Mouse (Mus musculus): ENCODE results near the gene Rps15. TPM values are rescaled to one million over a fixed set of nuclear protein-coding genes. Genes with fewer than 3 reads are reported as not detected.

The Rps15 gene
- polyA plus RNA-seq, 2 experiments = 805 to 2,097 TPM

DNA sequence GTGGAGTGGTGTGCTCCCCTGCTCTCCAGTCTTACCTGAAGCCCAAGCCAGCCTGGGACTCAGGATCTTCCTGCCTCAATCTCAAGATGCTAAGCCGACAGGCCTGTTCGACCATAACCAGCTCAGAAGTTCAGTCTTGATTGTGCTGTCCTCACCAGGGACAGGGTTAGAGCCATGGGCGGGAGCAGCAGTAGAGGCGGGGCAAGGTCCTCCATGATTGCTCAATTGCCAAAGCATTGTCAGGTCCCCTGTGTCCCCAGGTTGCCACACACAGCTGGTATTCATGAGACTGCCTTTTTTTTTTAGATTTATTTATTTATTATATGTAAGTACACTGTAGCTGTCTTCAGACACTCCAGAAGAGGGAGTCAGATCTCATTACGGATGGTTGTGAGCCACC, 16.0 kb upstream of the Rps15 start:
- Histone ChIP-seq H3K4me3 (ENCODE audit: insufficient read depth in 1 of 2, low read depth in 2 of 2, low read length in 2 of 2) (no peak overlapping the region), H3K4me1 (replicated peaks; ENCODE audit: control insufficient read depth in 2 of 2, insufficient read depth in 2 of 2, low read length in 1 of 2) (peaks cover 13 to 19% of the 10 kb centered on the region in 2 experiments), H3K36me3 (replicated peaks; ENCODE audit: control insufficient read depth, insufficient read depth, low read depth) (peaks cover 78% of the 10 kb centered on the region), H3K9ac (replicated peaks) (no peak overlapping the region), H3K27ac (no peak overlapping the region), H3K9me3 (ENCODE audit: control insufficient read depth, low read length) (no peaks in the 10 kb centered on the region), H3K27me3 (ENCODE audit: control insufficient read depth, insufficient read depth, low read length) (no peaks in the 10 kb centered on the region), H3K4me2 (ENCODE audit: low read depth) (no peak overlapping the region)
- TF ChIP-seq CTCF (IDR thresholded peaks at IDR 0.05; ENCODE audit: low read depth) (no peak), EP300 (IDR thresholded peaks at IDR 0.05; ENCODE audit: low read depth) (no peak)
- DNase-seq (ENCODE audit: low read depth in 3 of 3, low spot score in 3 of 3) (no peak), ATAC-seq (ENCODE audit: insufficient read depth) (no peak)
- 78% methylated on average over 4 of the region's 5 CpGs for WGBS (ENCODE audit: insufficient replicate concordance)

- H3K27ac ChIP-seq = no peak overlapping the region
- H3K4me1 ChIP-seq (replicated peaks; ENCODE audit: control insufficient read depth in 2 of 2, insufficient read depth in 2 of 2, low read length in 1 of 2) = peaks cover 0 to 3% of the 10 kb centered on the region in 2 experiments; a peak in 2 of 4 replicates
- H3K27me3 ChIP-seq (ENCODE audit: control insufficient read depth, insufficient read depth, low read length) = no peaks in the 10 kb centered on the region
- peaks cover 88% of the 10 kb centered on the region for H3K36me3 ChIP-seq (replicated peaks; ENCODE audit: control insufficient read depth, insufficient read depth, low read depth)
- H3K9me3 ChIP-seq (ENCODE audit: control insufficient read depth, low read length) = no peaks in the 10 kb centered on the region
- DNase-seq (ENCODE audit: low read depth in 3 of 3, low spot score in 3 of 3) (no peak), ATAC-seq (ENCODE audit: insufficient read depth) (no peak)
- TF ChIP-seq CTCF (IDR thresholded peaks at IDR 0.05; ENCODE audit: low read depth) (no peak), EP300 (IDR thresholded peaks at IDR 0.05; ENCODE audit: low read depth) (no peak)
- no peak overlapping the region for H3K9ac ChIP-seq (replicated peaks)
- 92% methylated on average over 9 of the region's 9 CpGs for WGBS (ENCODE audit: insufficient replicate concordance)
- H3K4me2 ChIP-seq (ENCODE audit: low read depth) = no peak overlapping the region
- no peak overlapping the region for H3K4me3 ChIP-seq (ENCODE audit: insufficient read depth in 1 of 2, low read depth in 2 of 2, low read length in 2 of 2)
Observed at GRCm38 (mm10) chr10:80278390-80278789, 13.9 kb upstream of the Rps15 start.

DNA sequence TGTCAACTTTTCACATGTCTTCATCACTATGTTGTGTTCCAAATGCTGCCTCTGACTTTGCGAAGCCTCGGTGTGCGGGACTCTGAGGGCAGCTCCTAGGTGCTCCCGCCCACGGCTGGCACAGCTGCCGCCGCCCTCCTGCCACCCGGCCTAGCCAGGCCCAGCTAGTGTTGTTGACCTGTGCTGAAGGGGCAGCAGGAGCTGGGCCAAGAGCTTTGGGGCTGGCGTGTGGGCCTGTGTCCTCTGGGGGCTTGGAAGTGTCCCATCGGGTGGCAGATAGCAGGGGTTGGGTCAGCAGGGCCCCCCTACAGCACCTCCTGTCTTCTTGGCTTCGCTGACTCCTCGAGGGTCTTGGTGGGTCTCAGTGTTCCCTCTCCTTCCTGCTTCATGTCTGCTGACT, 13.0 kb upstream of the Rps15 start:
- Histone ChIP-seq H3K4me1 (replicated peaks; ENCODE audit: control insufficient read depth in 2 of 2, insufficient read depth in 2 of 2, low read length in 1 of 2) (no peaks in the 10 kb centered on the region), H3K4me2 (ENCODE audit: low read depth) (no peak overlapping the region), H3K4me3 (ENCODE audit: insufficient read depth in 1 of 2, low read depth in 2 of 2, low read length in 2 of 2) (no peak overlapping the region), H3K9ac (replicated peaks) (no peak overlapping the region), H3K27me3 (ENCODE audit: control insufficient read depth, insufficient read depth, low read length) (no peaks in the 10 kb centered on the region), H3K36me3 (replicated peaks; ENCODE audit: control insufficient read depth, insufficient read depth, low read depth) (peaks cover 89% of the 10 kb centered on the region), H3K9me3 (ENCODE audit: control insufficient read depth, low read length) (no peaks in the 10 kb centered on the region), H3K27ac (no peak overlapping the region)
- no peak for TF ChIP-seq EP300 (IDR thresholded peaks at IDR 0.05; ENCODE audit: low read depth)
- TF ChIP-seq CTCF (IDR thresholded peaks at IDR 0.05; ENCODE audit: low read depth) = no peak
- 89% methylated on average over 12 of the region's 12 CpGs for WGBS (ENCODE audit: insufficient replicate concordance)
- no peak for ATAC-seq (ENCODE audit: insufficient read depth)
- no peak for DNase-seq (ENCODE audit: low read depth in 3 of 3, low spot score in 3 of 3)

DNA sequence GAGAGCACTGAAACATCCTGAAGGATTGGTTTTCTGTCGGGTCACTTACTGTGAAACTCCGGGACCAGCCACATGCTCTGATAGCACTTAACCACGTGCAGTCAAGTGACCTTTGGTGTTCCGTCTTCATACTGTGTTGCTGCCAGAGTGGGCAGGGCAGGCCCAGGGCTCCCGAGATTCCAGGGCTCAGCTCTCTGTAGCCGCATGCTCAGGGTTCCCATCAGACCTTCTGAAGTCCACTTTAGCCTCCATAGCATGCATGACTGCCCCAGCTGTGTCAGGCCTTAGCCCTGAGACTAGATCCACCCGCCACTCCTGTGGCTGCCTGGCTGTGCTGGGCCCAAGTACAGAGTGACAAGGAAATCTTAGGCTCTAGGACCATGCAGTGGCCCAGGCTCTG, 10.9 kb upstream of the Rps15 start:
- TF ChIP-seq CTCF (IDR thresholded peaks at IDR 0.05; ENCODE audit: low read depth) (no peak), EP300 (IDR thresholded peaks at IDR 0.05; ENCODE audit: low read depth) (no peak)
- peaks cover 87% of the 10 kb centered on the region for H3K36me3 ChIP-seq (replicated peaks; ENCODE audit: control insufficient read depth, insufficient read depth, low read depth)
- no peaks in the 10 kb centered on the region for H3K4me1 ChIP-seq (replicated peaks; ENCODE audit: control insufficient read depth in 2 of 2, insufficient read depth in 2 of 2, low read length in 1 of 2)
- H3K27me3 ChIP-seq (ENCODE audit: control insufficient read depth, insufficient read depth, low read length) = no peaks in the 10 kb centered on the region
- ATAC-seq (ENCODE audit: insufficient read depth) (no peak), DNase-seq (ENCODE audit: low read depth in 3 of 3, low spot score in 3 of 3) (no peak)
- no peak overlapping the region for H3K27ac ChIP-seq
- H3K4me2 ChIP-seq (ENCODE audit: low read depth) = no peak overlapping the region
- no peak overlapping the region for H3K4me3 ChIP-seq (ENCODE audit: insufficient read depth in 1 of 2, low read depth in 2 of 2, low read length in 2 of 2)
- no peaks in the 10 kb centered on the region for H3K9me3 ChIP-seq (ENCODE audit: control insufficient read depth, low read length)
- H3K9ac ChIP-seq (replicated peaks) = no peak overlapping the region
- WGBS (ENCODE audit: insufficient replicate concordance) = 85% methylated on average over 7 of the region's 7 CpGs

DNA sequence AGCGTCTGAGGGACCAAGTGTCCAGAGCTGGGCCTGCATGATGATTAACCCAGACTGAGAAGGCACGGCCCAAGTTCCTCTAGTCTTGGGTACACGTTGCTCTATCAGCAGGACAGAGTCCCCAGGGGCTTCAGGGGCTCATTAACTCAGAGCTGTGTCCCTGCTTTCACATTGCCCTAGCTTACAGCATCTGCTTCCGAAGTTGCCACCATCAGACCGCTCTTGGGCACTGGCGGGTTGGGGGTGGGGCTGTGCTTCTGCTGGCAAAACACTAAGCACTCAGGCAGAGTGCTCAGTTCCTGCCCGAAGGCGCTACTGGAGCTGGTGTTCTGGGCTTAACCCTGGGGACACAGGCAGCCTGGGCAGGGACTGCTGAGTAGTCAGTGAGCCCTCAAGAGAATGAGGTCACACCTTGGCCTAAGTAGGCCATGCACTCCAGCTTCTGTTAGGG, 10.3 kb upstream of the Rps15 start:
- WGBS (ENCODE audit: insufficient replicate concordance) = 78% methylated on average over 8 of the region's 8 CpGs
- H3K27me3 ChIP-seq (ENCODE audit: control insufficient read depth, insufficient read depth, low read length) = no peaks in the 10 kb centered on the region
- no peak overlapping the region for H3K9ac ChIP-seq (replicated peaks)
- no peak for ATAC-seq (ENCODE audit: insufficient read depth)
- TF ChIP-seq EP300 (IDR thresholded peaks at IDR 0.05; ENCODE audit: low read depth) (no peak), CTCF (IDR thresholded peaks at IDR 0.05; ENCODE audit: low read depth) (no peak)
- no peaks in the 10 kb centered on the region for H3K9me3 ChIP-seq (ENCODE audit: control insufficient read depth, low read length)
- H3K4me3 ChIP-seq (ENCODE audit: insufficient read depth in 1 of 2, low read depth in 2 of 2, low read length in 2 of 2) = no peak overlapping the region
- H3K4me1 ChIP-seq (replicated peaks; ENCODE audit: control insufficient read depth in 2 of 2, insufficient read depth in 2 of 2, low read length in 1 of 2) = no peaks in the 10 kb centered on the region
- H3K36me3 ChIP-seq (replicated peaks; ENCODE audit: control insufficient read depth, insufficient read depth, low read depth) = peaks cover 87% of the 10 kb centered on the region
- H3K27ac ChIP-seq = no peak overlapping the region
- H3K4me2 ChIP-seq (ENCODE audit: low read depth) = no peak overlapping the region
- DNase-seq (ENCODE audit: low read depth in 3 of 3, low spot score in 3 of 3) = no peak

Measured in liver, embryonic 14.5 days (tissue).